Mouse (Mus musculus) mammary gland, adult 2 months (tissue): ENCODE data around the gene Ube2ql1. TPM values are rescaled to one million over a fixed set of nuclear protein-coding genes. Genes with fewer than 3 reads are reported as not detected.

Experiments
- polyA plus RNA-seq: library from polyadenylated mRNA; depleted of rRNA; stranded (reverse); fragments of >200 nt; gene quantifications from 2 replicates; pipeline ENCODE4 v1.2.3, GENCODE M21; 2012; ENCODE audit warnings: low replicate concordance; rRNA removed

Ube2ql1 gene
- polyA plus RNA-seq = 0.68 and 0.99 TPM in 2 replicates

GRCm38 (mm10) chr13:69739759-69740135 lies at the start of gene Ube2ql1:
Gene Ube2ql1, minus strand, starts transcription at chr13:69739889.

Other genes starting within 250 kb of the Ube2ql1 start
- 40.5 and 61.8 TPM in 2 replicates for gene Nsun2, start 206.1 kb downstream of the Ube2ql1 start, polyA plus RNA-seq
- gene Tent4a, start 205.3 kb downstream of the Ube2ql1 start, polyA plus RNA-seq = 12.5 and 13.5 TPM in 2 replicates
- 3.2 TPM in 2 replicates for gene Srd5a1, start 128.4 kb downstream of the Ube2ql1 start, polyA plus RNA-seq
- gene Med10, start 62.5 kb upstream of the Ube2ql1 start, polyA plus RNA-seq = 26.9 and 28.2 TPM in 2 replicates